Mouse (Mus musculus) heart, postnatal 0 days (tissue): ENCODE data around the gene Id3. TPM values are rescaled to one million over a fixed set of nuclear protein-coding genes. Genes with fewer than 3 reads are reported as not detected.

Experiments used
- ATAC-seq: fragments of 200-750 bp; cut with Nextera tagmentation; 2 replicates; pipeline ENCODE4 v1.8.0; 2017; ENCODE audit warnings: low read depth, moderate number of reproducible peaks, moderate library complexity; ENCODE audit not compliant: insufficient read depth
- DNase-seq: peaks from one replicate; pipeline ENCODE4 v3.0.0-alpha.2; 2016; ENCODE audit warnings: low spot score
- H3K27ac ChIP-seq: fragments of 300-500 bp; sonication (generic); 2 replicates; pipeline ENCODE4 v1.5.1; 2014; ENCODE audit warnings: low read depth, mild to moderate bottlenecking
- H3K27me3 ChIP-seq: fragments of 300-500 bp; sonication (generic); 2 replicates; pipeline ENCODE4 v1.6.1; 2014; ENCODE audit warnings: low read length, mixed read lengths; ENCODE audit not compliant: control insufficient read depth, insufficient read depth
- H3K36me3 ChIP-seq: fragments of 300-500 bp; sonication (generic); replicated peaks from 2 replicates; pipeline ENCODE4 v1.6.1; 2014; ENCODE audit warnings: low read length, mixed read lengths; ENCODE audit not compliant: control insufficient read depth, insufficient read depth
- H3K4me1 ChIP-seq: fragments of 300-500 bp; sonication (generic); 2 replicates; pipeline ENCODE4 v1.6.1; 2014; ENCODE audit warnings: antibody characterized with exemption; ENCODE audit not compliant: control insufficient read depth, insufficient read depth
- H3K4me2 ChIP-seq: fragments of 300-500 bp; sonication (generic); 2 replicates; pipeline ENCODE4 v1.6.1; 2014; ENCODE audit warnings: low read depth, mild to moderate bottlenecking, low read length, moderate library complexity
- H3K4me3 ChIP-seq: fragments of 300-500 bp; sonication (generic); 2 replicates; pipeline ENCODE4 v1.5.1; 2014; ENCODE audit warnings: low read depth, low read length
- H3K9ac ChIP-seq: fragments of 300-500 bp; sonication (generic); replicated peaks from 2 replicates; pipeline ENCODE4 v1.6.1; 2014; ENCODE audit warnings: low read depth, low read length, mixed read lengths
- H3K9me3 ChIP-seq: fragments of 300-500 bp; sonication (generic); replicated peaks from 2 replicates; pipeline ENCODE4 v1.6.1; 2016; ENCODE audit warnings: low read length; ENCODE audit not compliant: control insufficient read depth
- CTCF ChIP-seq: IDR thresholded peaks from 2 replicates; pipeline ENCODE4 v1.5.1; 2016; ENCODE audit warnings: antibody characterized with exemption, control low read depth, low read depth
- EP300 ChIP-seq: IDR thresholded peaks from 2 replicates; pipeline ENCODE4 v1.6.1; 2016; ENCODE audit warnings: antibody characterized with exemption, low read depth
- WGBS: fragments of 180-500 bp; shearing (Covaris S2); extraction: QIAGEN DNeasy Blood & Tissue Kit; methylation state at CpG from one replicate; pipeline ENCODE4 v1.1.7; 2014; 5-methylcytosine and 5-hydroxymethylcytosine counted together
- polyA plus RNA-seq: library from polyadenylated mRNA; unstranded; fragments of >200 nt; fragmentation: Nextera tagmentation; extraction: Ambion mirVana; gene quantifications from 2 replicates; pipeline ENCODE4 v1.2.1, GENCODE M21; 2015
- total RNA-seq: library from RNA; depleted of rRNA; stranded (reverse); fragments of >200 nt; gene quantifications from 2 replicates; pipeline ENCODE4 v1.2.3, GENCODE M21; 2014; ENCODE audit warnings: low replicate concordance

Id3 gene
- total and polyA plus RNA-seq, 2 experiments from 2014 or later, result 169 to 259 TPM

- 79% methylated on average over 7 of the region's 7 CpGs for WGBS
- Histone ChIP-seq H3K9me3 (no peaks in the 10 kb centered on the region), H3K4me2 (no peak overlapping the region), H3K4me3 (no peak overlapping the region), H3K36me3 (no peaks in the 10 kb centered on the region), H3K27ac (no peak overlapping the region), H3K9ac (no peak overlapping the region), H3K4me1 (peaks cover under 1% of the 10 kb centered on the region; the same call in 1 of the 2 replicates), H3K27me3 (no peaks in the 10 kb centered on the region)
- TF ChIP-seq EP300 (no peak), CTCF (no peak)
- ATAC-seq, result no peak
- DNase-seq, result no peak
Observed at GRCm38 (mm10) chr4:136121844-136122468, 21.3 kb upstream of the Id3 start.

- Histone ChIP-seq H3K27me3 (no peaks in the 10 kb centered on the region), H3K4me3 (no peak overlapping the region), H3K9ac (no peak overlapping the region), H3K4me2 (no peak overlapping the region), H3K4me1 (no peaks in the 10 kb centered on the region; the same call in 1 of the 2 replicates), H3K36me3 (no peaks in the 10 kb centered on the region), H3K9me3 (no peaks in the 10 kb centered on the region), H3K27ac (peak overlapping the region; percentile 74)
- TF ChIP-seq CTCF, result no peak
- no peak for TF ChIP-seq EP300
- ATAC-seq (peak; percentile 47; the same call in 1 of the 2 replicates), DNase-seq (no peak)
- 36% methylated on average over 8 of the region's 8 CpGs for WGBS
Observed at GRCm38 (mm10) chr4:136123111-136123791, 20.0 kb upstream of the Id3 start.

GRCm38 (mm10) chr4:136123792-136124161 lies 19.5 kb upstream of the Id3 start:
- H3K27ac ChIP-seq, result peak overlapping the region; percentile 74
- 74% methylated on average over 3 of the region's 3 CpGs for WGBS
- ATAC-seq (no peak), DNase-seq (no peak)
- TF ChIP-seq CTCF, result no peak
- no peaks in the 10 kb centered on the region for H3K9me3 ChIP-seq
- H3K4me2 ChIP-seq, result no peak overlapping the region
- no peak overlapping the region for H3K4me3 ChIP-seq
- H3K4me1 ChIP-seq, result no peaks in the 10 kb centered on the region; the same call in 1 of the 2 replicates
- H3K9ac ChIP-seq, result no peak overlapping the region
- no peaks in the 10 kb centered on the region for H3K36me3 ChIP-seq
- no peaks in the 10 kb centered on the region for H3K27me3 ChIP-seq

GRCm38 (mm10) chr4:136124581-136124980 lies 18.7 kb upstream of the Id3 start:
- DNase-seq (no peak), ATAC-seq (no peak)
- Histone ChIP-seq H3K4me3 (no peak overlapping the region), H3K4me2 (no peak overlapping the region), H3K36me3 (no peaks in the 10 kb centered on the region), H3K4me1 (no peaks in the 10 kb centered on the region; the same call in 1 of the 2 replicates), H3K27me3 (no peaks in the 10 kb centered on the region), H3K9me3 (no peaks in the 10 kb centered on the region), H3K27ac (no peak overlapping the region), H3K9ac (no peak overlapping the region)
- WGBS, result 96% methylated on average over 4 of the region's 4 CpGs
- no peak for TF ChIP-seq CTCF
- no peak for TF ChIP-seq EP300

- Histone ChIP-seq H3K4me2 (no peak overlapping the region), H3K27ac (no peak overlapping the region), H3K27me3 (no peaks in the 10 kb centered on the region), H3K4me1 (no peaks in the 10 kb centered on the region; the same call in 1 of the 2 replicates), H3K9me3 (no peaks in the 10 kb centered on the region), H3K9ac (no peak overlapping the region), H3K4me3 (no peak overlapping the region), H3K36me3 (no peaks in the 10 kb centered on the region)
- WGBS, result 64% methylated on average over 11 of the region's 11 CpGs
- no peak for DNase-seq
- no peak for ATAC-seq
- TF ChIP-seq CTCF, result no peak
- no peak for TF ChIP-seq EP300
Observed at GRCm38 (mm10) chr4:136125458-136125857, 17.8 kb upstream of the Id3 start.

- DNase-seq (no peak), ATAC-seq (no peak)
- Histone ChIP-seq H3K27me3 (no peaks in the 10 kb centered on the region), H3K4me3 (no peak overlapping the region), H3K36me3 (no peaks in the 10 kb centered on the region), H3K4me1 (no peaks in the 10 kb centered on the region; the same call in 1 of the 2 replicates), H3K9me3 (no peaks in the 10 kb centered on the region), H3K9ac (no peak overlapping the region), H3K4me2 (no peak overlapping the region), H3K27ac (peak overlapping the region; percentile 4; the same call in 1 of the 2 replicates)
- 38% methylated on average over 5 of the region's 5 CpGs for WGBS
- TF ChIP-seq EP300 (no peak), CTCF (no peak)
Observed at GRCm38 (mm10) chr4:136126019-136126418, 17.3 kb upstream of the Id3 start.
